Mouse (Mus musculus): ENCODE results near the gene Ppm1k. TPM values are rescaled to one million over a fixed set of nuclear protein-coding genes. Genes with fewer than 3 reads are reported as not detected.

Gene Ppm1k
- polyA plus RNA-seq, 1 experiment from 2014 or later = 2.7 TPM

GRCm38 (mm10) chr6:57533410-57533809, 1.9 kb downstream of the Ppm1k start:
- no peak for ATAC-seq (replicated peaks; ENCODE audit: low FRiP score, low read depth)
- H3K27me3 ChIP-seq (ENCODE audit: insufficient read depth, low read length) = no peaks in the 10 kb centered on the region
- H3K4me3 ChIP-seq (replicated peaks; ENCODE audit: low read depth, low read length) = peak overlapping the region; percentile 77; the same call in 1 of the 2 replicates
- peak overlapping the region; percentile 89 for H3K4me2 ChIP-seq (ENCODE audit: low read length)
- TF ChIP-seq CTCF (IDR thresholded peaks at IDR 0.05; ENCODE audit: low read depth) = no peak
- WGBS = 35% methylated on average over 2 of the region's 2 CpGs
- no peaks in the 10 kb centered on the region for H3K36me3 ChIP-seq (ENCODE audit: insufficient read depth, low read length)
- H3K27ac ChIP-seq = no peak overlapping the region
- H3K9me3 ChIP-seq (replicated peaks; ENCODE audit: low read length) = no peaks in the 10 kb centered on the region
- H3K9ac ChIP-seq (ENCODE audit: low read depth, low read length) = no peak overlapping the region
- H3K4me1 ChIP-seq (replicated peaks; ENCODE audit: insufficient read depth, low read length) = no peaks in the 10 kb centered on the region
- no peak for DNase-seq (ENCODE audit: low spot score)

- Histone ChIP-seq H3K36me3 (ENCODE audit: insufficient read depth, low read length) (no peaks in the 10 kb centered on the region), H3K9me3 (replicated peaks; ENCODE audit: low read length) (no peaks in the 10 kb centered on the region), H3K27me3 (ENCODE audit: insufficient read depth, low read length) (no peaks in the 10 kb centered on the region), H3K9ac (ENCODE audit: low read depth, low read length) (no peak overlapping the region), H3K4me3 (replicated peaks; ENCODE audit: low read depth, low read length) (no peak overlapping the region), H3K27ac (no peak overlapping the region), H3K4me2 (ENCODE audit: low read length) (no peak overlapping the region), H3K4me1 (replicated peaks; ENCODE audit: insufficient read depth, low read length) (no peaks in the 10 kb centered on the region)
- 94% methylated on average over 1 of the region's 1 CpGs for WGBS
- ATAC-seq (replicated peaks; ENCODE audit: low FRiP score, low read depth) (no peak), DNase-seq (ENCODE audit: low spot score) (no peak)
- TF ChIP-seq CTCF (IDR thresholded peaks at IDR 0.05; ENCODE audit: low read depth) = no peak
Observed at GRCm38 (mm10) chr6:57532022-57532421, 3.2 kb downstream of the Ppm1k start.

GRCm38 (mm10) chr6:57531441-57531840, 3.8 kb downstream of the Ppm1k start:
- Histone ChIP-seq H3K4me2 (ENCODE audit: low read length) (no peak overlapping the region), H3K9me3 (replicated peaks; ENCODE audit: low read length) (no peaks in the 10 kb centered on the region), H3K9ac (ENCODE audit: low read depth, low read length) (no peak overlapping the region), H3K27ac (no peak overlapping the region), H3K4me1 (replicated peaks; ENCODE audit: insufficient read depth, low read length) (no peaks in the 10 kb centered on the region), H3K36me3 (ENCODE audit: insufficient read depth, low read length) (no peaks in the 10 kb centered on the region), H3K27me3 (ENCODE audit: insufficient read depth, low read length) (no peaks in the 10 kb centered on the region), H3K4me3 (replicated peaks; ENCODE audit: low read depth, low read length) (no peak overlapping the region)
- WGBS = 51% methylated on average over 1 of the region's 1 CpGs
- ATAC-seq (replicated peaks; ENCODE audit: low FRiP score, low read depth) = no peak
- peak; percentile 45 for DNase-seq (ENCODE audit: low spot score)
- TF ChIP-seq CTCF (IDR thresholded peaks at IDR 0.05; ENCODE audit: low read depth) = no peak

GRCm38 (mm10) chr6:57531011-57531410, 4.3 kb downstream of the Ppm1k start:
- 66% methylated on average over 4 of the region's 4 CpGs for WGBS
- Histone ChIP-seq H3K4me3 (replicated peaks; ENCODE audit: low read depth, low read length) (no peak overlapping the region), H3K36me3 (ENCODE audit: insufficient read depth, low read length) (no peaks in the 10 kb centered on the region), H3K9ac (ENCODE audit: low read depth, low read length) (no peak overlapping the region), H3K27me3 (ENCODE audit: insufficient read depth, low read length) (no peaks in the 10 kb centered on the region), H3K4me2 (ENCODE audit: low read length) (no peak overlapping the region), H3K27ac (no peak overlapping the region), H3K9me3 (replicated peaks; ENCODE audit: low read length) (no peaks in the 10 kb centered on the region), H3K4me1 (replicated peaks; ENCODE audit: insufficient read depth, low read length) (no peaks in the 10 kb centered on the region)
- TF ChIP-seq CTCF (IDR thresholded peaks at IDR 0.05; ENCODE audit: low read depth) = no peak
- ATAC-seq (replicated peaks; ENCODE audit: low FRiP score, low read depth) = no peak
- DNase-seq (ENCODE audit: low spot score) = no peak

GRCm38 (mm10) chr6:57529336-57529845, 5.9 kb downstream of the Ppm1k start:
- no peak for DNase-seq (ENCODE audit: low spot score)

GRCm38 (mm10) chr6:57526933-57527332, 8.3 kb downstream of the Ppm1k start:
- no peaks in the 10 kb centered on the region for H3K36me3 ChIP-seq (ENCODE audit: insufficient read depth, low read length)
- DNase-seq (ENCODE audit: low spot score) (no peak), ATAC-seq (replicated peaks; ENCODE audit: low FRiP score, low read depth) (no peak)
- H3K9ac ChIP-seq (ENCODE audit: low read depth, low read length) = no peak overlapping the region
- H3K9me3 ChIP-seq (replicated peaks; ENCODE audit: low read length) = no peaks in the 10 kb centered on the region
- no peak overlapping the region for H3K4me3 ChIP-seq (replicated peaks; ENCODE audit: low read depth, low read length)
- H3K4me1 ChIP-seq (replicated peaks; ENCODE audit: insufficient read depth, low read length) = no peaks in the 10 kb centered on the region
- TF ChIP-seq CTCF (IDR thresholded peaks at IDR 0.05; ENCODE audit: low read depth) = no peak
- 69% methylated on average over 2 of the region's 2 CpGs for WGBS
- H3K27me3 ChIP-seq (ENCODE audit: insufficient read depth, low read length) = no peaks in the 10 kb centered on the region
- no peak overlapping the region for H3K4me2 ChIP-seq (ENCODE audit: low read length)
- no peak overlapping the region for H3K27ac ChIP-seq

More at GRCm38 (mm10) chr6:57529336-57529845, 5.9 kb downstream of the Ppm1k start:
- Histone ChIP-seq H3K36me3 (ENCODE audit: insufficient read depth, low read length) (no peaks in the 10 kb centered on the region), H3K9ac (ENCODE audit: low read depth, low read length) (no peak overlapping the region), H3K27ac (no peak overlapping the region), H3K9me3 (replicated peaks; ENCODE audit: low read length) (no peaks in the 10 kb centered on the region), H3K4me1 (replicated peaks; ENCODE audit: insufficient read depth, low read length) (no peaks in the 10 kb centered on the region), H3K27me3 (ENCODE audit: insufficient read depth, low read length) (no peaks in the 10 kb centered on the region), H3K4me2 (ENCODE audit: low read length) (no peak overlapping the region), H3K4me3 (replicated peaks; ENCODE audit: low read depth, low read length) (no peak overlapping the region)
- ATAC-seq (replicated peaks; ENCODE audit: low FRiP score, low read depth) = no peak
- no peak for TF ChIP-seq CTCF (IDR thresholded peaks at IDR 0.05; ENCODE audit: low read depth)
- 93% methylated on average over 1 of the region's 1 CpGs for WGBS

GRCm38 (mm10) chr6:57524742-57525141, 10.5 kb downstream of the Ppm1k start:
- 89% methylated on average over 10 of the region's 10 CpGs for WGBS
- no peak overlapping the region for H3K27ac ChIP-seq
- no peaks in the 10 kb centered on the region for H3K4me1 ChIP-seq (replicated peaks; ENCODE audit: insufficient read depth, low read length)
- H3K36me3 ChIP-seq (ENCODE audit: insufficient read depth, low read length) = no peaks in the 10 kb centered on the region
- H3K4me2 ChIP-seq (ENCODE audit: low read length) = no peak overlapping the region
- no peaks in the 10 kb centered on the region for H3K9me3 ChIP-seq (replicated peaks; ENCODE audit: low read length)
- H3K9ac ChIP-seq (ENCODE audit: low read depth, low read length) = no peak overlapping the region
- no peak overlapping the region for H3K4me3 ChIP-seq (replicated peaks; ENCODE audit: low read depth, low read length)
- no peak for TF ChIP-seq CTCF (IDR thresholded peaks at IDR 0.05; ENCODE audit: low read depth)
- no peaks in the 10 kb centered on the region for H3K27me3 ChIP-seq (ENCODE audit: insufficient read depth, low read length)
- DNase-seq (ENCODE audit: low spot score) (no peak), ATAC-seq (replicated peaks; ENCODE audit: low FRiP score, low read depth) (no peak)

Measured in kidney, postnatal 0 days (tissue).